Mouse (Mus musculus): ENCODE measurements at regions not wholly inside any gene's neighbourhood (a gene's known extent, or its start where the extent isn't known, plus 50 kb on each side); places are given as distances from the start of the nearest gene placed in this dataset.
A peak's percentile ranks its signal among the peaks of the same experiment; 100 is the strongest.

DNA sequence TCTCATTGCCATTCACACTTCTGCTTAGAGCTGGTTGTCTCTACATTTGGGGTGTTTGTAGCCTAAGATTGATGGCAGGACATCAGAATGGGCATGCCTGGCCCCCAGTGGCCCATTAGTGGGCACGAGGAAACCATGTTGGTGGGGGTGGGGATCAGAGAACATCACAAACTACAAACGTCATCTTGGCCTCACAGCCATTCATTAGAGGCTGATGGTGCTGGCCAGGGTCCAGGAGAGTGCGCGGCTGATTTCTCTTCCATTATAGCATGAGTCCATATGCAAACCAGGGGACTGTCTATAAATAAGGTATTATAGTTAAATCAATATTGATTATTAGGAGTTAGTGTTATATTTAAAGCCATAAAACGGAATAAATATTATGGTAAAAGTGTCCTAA is 67.9 kb downstream of the 3100002H09Rik start:
- no peak for DNase-seq (ENCODE audit: low read depth, low spot score)

DNA sequence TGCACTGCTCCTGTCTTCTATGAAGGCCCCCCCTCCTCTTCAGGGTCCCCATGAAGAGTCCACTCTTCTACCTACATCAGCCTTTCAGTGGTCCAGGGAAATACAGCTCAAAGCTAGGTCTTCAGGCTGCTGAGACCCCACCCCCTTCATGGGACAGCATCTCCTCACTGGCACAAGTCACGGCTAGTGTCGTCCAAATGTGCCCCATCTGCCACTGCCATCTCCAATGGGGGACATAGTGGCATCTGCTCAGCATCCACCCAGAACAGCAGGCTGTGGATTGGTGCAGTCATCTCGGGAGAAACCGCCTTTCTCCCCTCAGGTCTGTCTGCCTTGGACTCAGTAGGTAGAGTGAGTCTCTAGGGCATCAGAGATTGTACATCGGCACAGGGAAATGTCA is 72.1 kb downstream of the 3100002H09Rik start:
- no peak for DNase-seq (ENCODE audit: low read depth, low spot score)

DNA sequence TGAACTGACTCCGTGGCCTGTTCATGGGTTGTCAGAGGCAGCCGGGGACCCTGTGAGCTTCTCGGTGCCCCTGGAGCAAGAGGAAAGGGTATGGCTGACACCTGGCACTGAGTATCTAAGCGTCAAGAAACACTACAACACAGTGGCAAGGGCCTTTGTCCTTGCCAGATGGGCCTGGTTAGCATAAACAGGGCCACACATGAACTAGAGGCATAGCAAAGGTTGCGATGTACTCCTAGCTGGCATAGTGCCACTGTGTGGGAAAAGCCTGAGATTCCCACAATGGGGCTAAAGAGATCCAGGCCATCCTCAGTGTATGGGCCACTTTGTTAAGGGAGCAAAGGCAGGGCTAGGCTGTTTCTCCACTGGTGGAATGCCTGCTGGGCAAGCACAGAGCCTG is 72.9 kb downstream of the 3100002H09Rik start:
- DNase-seq (ENCODE audit: low read depth, low spot score): no peak

DNA sequence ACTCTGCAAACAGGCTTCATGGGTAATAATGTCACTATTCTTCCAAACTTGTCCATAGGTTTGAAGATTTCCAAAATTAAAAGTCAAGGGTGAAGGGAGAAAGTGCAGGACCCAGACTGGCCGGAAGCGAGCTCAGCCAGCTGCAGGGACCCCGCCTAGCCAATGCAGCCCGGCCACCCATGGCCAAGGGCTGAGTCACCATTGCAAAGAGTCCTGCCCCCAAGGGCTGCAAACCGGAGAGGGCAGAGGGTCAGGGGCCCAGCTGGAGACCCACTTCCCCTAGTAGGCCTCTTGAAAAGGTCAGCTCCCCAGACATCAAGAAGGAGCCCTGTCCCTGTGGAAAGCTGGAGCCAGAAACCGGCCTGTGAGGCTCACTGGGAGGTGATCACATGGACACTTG is 77.0 kb downstream of the 3100002H09Rik start:
- no peak for DNase-seq (ENCODE audit: low read depth, low spot score)

DNA sequence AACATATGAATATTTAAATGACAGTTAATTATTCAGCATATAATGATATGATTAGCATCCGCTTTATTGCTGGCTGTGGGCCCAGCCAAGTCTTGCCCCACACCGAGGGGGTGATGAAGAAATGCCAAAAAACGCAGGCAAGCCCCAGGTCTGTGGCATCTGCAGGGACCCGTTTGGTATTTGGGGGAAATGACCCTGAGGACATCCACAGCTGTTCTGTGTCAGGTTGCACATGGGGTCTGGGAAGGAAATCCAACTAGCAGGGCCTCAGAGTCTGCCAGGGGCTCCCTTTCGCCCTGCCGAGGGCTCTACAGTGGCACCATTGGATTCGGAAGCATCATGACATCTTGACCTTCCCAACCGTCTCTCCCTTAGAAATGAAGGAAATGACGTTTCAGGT is 80.0 kb downstream of the 3100002H09Rik start:
- DNase-seq (ENCODE audit: low read depth, low spot score): no peak

DNA sequence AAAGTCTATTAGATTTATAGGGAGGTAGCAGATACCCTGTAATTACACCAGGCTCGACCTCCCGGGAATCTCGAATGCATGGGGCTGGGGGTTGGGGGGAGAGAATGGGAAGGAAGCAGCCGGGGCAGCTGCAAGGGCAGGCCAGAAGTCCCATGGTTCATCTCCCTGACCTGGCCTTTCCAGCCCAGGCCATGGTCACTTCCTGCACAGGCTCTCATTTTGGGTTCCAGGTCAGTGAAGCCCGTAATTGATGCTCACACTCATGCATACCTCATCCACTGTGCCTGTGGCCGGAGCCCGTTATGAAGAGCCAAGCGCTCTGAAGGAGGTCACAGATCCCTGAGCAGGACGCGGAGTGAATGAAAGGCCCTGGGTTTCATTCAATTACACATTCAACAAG is 83.8 kb downstream of the 3100002H09Rik start:
- DNase-seq (ENCODE audit: low read depth, low spot score): no peak

DNA sequence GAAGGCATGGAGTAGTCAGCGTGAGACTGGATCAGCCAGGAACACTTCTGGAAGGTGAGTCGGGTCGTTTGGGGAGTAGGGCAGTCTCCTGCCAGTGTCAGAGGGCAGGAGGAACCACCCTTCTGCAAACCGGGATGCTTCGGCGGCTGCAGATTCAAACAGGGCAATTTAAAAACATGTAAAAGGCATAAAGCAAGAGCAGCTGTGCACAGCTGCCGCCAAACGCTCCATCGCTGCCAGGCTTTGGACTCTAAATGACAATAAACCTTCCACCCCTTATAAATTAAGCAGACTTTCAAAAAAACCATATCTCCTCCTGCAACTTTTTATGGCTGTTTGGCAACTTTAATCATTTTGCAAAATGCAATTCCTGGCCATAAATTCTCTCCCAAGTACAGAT is 84.2 kb downstream of the 3100002H09Rik start:
- no peak for DNase-seq (ENCODE audit: low read depth, low spot score)

DNA sequence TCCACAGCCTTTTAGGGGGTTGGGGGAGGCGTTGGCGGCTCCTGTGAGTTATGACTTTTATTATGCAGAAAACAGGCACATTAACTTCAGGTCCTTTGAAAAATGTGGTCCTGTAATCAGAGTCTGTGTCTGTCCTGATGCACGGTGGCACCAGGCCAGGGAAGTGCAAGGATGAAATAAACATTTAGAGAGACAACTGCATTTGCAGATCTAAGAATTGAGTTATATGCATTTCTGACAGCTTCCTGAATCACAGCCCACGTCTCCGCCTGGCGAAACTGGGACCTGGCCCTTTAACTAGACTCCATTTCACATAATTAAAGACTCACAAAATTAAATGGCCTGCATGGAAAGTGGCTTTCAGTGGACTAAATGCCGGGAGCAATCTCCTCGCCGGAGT is 90.3 kb downstream of the 3100002H09Rik start:
- no peak for DNase-seq (ENCODE audit: low read depth, low spot score)

DNA sequence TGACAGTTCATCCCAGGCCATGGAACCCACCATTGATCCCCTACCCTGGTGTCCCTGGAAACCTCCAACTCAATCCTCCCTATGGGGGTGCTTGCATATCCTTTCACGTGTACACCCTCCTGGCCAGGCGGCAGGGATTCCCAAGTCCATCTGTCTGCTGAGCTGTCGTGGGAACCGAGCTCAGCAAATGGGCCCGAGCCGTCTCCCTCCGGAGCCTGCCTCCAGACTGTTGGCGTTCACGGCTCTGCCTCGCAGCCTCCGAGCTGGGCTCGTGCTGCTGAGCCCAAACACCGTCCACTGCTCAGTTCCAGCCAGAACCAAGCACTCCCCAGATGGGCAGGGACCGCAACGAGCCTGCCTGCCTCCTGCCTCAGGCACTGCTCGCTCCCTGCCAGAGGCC is 98.8 kb downstream of the 3100002H09Rik start:
- no peak for DNase-seq (ENCODE audit: low read depth, low spot score)

DNA sequence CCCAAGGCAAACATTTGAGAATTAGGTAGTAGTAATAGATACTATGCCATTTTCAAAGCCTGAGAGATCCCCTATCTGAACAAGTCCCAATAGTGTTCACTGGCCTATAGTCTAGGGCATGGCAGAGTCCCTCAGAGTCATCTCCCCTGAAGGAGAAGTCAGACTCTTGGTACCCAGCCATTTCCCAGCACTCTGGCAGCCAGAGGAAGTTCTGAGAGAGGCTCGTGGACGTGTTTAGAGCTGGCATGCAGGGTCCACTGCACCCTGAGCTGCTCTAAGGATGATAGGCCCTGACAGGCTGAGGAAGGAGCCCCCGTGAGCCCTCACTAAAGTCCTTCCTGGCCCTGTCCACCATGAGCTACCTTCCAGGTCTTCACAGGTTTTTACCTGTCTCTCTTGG is 99.8 kb downstream of the 3100002H09Rik start:
- DNase-seq (ENCODE audit: low read depth, low spot score): no peak

DNA sequence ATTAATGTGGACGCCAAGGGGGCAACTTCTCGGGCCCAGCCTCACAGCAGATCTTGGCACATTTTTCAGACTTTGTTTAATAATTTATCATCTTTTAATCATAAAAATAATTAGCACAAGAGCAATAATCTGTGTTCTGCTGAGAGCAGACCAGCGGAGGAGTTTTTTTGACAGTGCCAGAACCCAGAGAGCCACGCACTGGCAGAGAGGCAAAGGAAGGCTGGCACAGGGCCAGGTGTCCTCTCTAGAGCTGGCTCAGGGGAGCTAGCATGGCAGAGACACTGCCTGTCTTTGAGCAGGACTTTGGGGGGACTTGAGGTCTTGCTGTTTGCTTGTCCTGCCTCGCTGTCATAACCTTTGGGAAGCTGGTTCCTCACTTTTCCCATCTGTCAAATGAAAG is 100.9 kb downstream of the 3100002H09Rik start:
- no peak for DNase-seq (ENCODE audit: low read depth, low spot score)

DNA sequence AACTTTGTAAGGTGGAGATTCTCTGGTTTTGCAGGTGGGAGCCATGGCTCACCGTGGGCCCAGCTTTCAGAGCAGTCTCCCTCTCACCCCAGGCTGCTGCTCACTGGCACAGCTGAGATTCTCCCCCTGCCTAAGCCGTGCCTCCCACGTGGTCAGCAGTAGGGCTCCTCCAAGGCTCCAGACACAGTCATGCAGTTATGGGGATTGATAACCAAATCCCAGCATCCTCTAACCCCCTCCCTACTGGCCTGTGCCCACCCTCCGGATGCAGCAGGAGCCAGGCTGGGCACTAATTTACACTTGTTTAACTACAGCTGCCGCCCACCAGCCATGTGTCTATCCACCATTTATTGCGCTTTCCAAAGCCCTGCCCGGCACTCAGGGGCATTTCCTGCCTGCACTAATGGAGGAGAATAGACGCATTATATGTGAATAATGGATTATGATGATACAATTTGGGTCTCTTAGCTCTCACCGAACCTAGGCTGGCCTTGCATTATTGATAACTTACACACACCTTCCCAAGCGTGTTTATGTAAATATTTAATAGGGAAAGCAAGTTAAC is 104.4 kb downstream of the 3100002H09Rik start:
- no peak for DNase-seq (ENCODE audit: low read depth, low spot score)

DNA sequence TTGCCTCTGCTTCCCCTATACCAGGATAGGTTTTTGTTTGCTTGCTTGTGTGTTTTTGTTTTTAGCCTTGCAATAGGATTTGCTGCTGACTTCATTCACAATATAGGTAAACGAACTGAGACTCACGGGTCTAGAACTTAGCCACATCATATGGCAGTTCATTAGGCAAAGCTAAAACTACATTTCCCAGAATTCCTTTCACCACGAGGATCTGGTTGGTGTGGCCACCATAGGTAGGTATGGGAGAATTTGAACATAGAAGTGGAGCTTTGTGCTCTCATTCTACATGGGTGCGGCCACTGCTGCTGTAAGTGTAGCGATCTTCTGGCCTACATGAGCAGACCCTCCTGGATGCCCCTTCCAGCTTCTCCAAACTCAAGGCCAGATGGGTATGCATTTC is 108.8 kb downstream of the 3100002H09Rik start:
- DNase-seq (ENCODE audit: low read depth, low spot score): peak; percentile 42

DNA sequence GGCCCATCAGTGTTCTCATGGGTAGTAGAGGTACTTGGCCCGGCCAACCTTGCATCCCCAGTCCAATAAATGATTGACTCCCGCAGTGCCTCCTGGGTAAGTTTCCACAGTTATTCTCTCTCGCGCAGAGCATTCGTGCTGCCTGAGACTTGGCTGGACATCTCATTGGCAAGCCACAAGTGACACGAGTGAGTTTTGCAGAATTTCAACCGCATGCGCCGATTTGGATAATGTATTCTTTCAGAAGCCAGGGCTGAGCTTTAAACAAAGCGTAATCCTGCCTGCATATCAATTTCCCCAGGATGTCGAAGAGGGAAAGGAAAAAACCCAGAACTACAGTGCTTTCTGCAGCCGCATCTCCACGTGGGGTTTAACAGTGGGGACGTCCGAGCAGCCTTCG is 112.6 kb downstream of the 3100002H09Rik start:
- DNase-seq (ENCODE audit: low read depth, low spot score): peak; percentile 26

DNA sequence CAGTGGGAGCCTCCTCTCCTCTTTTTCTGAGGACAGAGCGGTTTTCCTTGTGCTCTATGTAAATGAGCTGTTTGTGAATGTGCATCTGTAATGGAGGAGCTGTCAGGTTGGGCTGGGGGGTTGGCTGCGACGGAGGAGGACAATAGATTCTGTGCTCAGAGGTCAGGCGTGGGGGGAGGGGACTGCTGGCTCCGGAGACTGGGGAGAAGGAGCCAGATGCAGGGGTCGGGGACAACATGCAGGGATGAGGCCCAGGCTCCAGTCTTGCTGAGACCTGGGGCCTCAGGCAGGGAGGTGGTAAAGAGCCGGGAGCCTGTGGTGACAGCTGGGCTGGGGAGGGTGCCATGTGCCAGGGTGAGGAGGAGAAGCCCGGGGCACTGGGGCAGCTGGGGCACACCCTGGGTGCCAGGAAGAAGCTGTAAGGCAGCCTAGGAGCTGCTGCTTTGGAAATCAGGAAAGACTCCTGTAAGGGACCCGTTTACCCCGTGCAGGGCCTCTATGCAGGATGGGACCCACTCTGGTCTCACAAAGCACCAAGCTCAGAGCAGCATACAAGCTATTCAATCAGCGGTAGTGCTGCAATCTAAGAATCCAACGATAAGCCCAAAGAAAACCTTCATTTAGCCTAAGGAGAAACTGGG is 124.5 kb downstream of the 3100002H09Rik start:
- DNase-seq (ENCODE audit: low read depth, low spot score): peak; percentile 94

DNA sequence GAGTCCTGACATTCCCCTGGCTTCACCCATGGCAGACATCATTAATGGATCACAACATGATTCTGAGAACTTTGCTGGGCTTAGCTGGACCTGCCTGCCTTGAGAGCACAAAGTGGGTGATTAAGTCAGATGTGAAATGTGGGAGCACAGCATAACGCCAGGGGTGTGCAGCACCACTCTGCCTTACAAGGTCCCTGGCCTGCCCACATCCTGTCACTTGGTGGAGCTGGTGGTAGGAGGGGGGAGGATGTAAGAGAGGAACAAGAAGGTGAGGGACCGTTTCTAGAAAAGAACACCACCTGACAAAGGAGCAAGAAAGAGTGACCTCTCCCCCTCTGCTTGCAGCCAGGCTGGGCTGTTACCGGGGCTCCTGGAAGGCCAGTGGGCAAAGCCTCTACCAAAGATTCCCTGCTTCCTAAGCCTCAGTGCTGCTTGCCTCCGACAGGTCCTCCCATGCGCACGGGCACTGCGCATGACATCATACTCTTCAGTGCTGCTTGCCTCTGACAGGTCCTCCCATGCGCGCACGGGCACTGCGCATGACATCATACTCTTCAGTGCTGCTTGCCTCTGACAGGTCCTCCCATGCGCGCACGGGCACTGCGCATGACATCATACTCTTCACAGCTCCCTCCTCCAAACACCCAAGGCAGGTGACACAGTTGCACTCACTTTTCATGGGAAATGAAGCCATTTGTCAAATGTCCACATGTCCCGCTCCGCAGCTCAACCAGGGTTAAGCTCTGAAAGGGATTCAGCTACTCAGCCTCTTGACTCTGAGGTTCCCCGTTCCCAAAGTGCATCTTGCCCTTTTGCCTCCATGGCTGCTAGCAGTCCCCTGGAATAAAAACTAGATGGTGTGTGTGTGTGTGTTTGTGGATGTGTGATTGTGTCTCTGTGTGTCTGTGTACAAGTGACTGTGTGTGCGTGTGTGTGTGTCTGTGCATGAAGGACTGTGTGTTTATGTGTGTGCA is 125.7 kb downstream of the 3100002H09Rik start:
- DNase-seq (ENCODE audit: low read depth, low spot score): peak; percentile 32

DNA sequence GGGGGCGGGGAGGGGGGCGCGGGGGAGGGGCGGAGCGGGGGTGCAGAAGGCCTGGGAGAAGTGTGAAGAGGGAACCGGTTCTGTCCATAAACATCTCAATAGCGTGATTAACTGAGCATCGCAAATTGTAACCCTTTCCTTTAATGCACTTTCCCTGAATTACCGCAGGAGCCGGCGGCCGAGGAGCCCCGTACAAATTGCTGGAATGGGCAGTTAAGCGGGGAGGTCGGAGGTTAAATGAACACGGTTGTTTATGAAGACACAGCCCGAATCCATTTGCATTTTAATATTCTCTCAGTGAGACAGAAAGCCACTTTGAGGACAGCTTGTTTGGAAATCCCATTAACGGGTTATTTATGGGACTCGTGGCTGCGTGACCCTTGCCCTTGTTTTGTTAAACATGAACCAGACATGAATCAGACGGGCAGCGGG is 132.7 kb downstream of the 3100002H09Rik start:
- no peak for DNase-seq (ENCODE audit: low read depth, low spot score)

DNA sequence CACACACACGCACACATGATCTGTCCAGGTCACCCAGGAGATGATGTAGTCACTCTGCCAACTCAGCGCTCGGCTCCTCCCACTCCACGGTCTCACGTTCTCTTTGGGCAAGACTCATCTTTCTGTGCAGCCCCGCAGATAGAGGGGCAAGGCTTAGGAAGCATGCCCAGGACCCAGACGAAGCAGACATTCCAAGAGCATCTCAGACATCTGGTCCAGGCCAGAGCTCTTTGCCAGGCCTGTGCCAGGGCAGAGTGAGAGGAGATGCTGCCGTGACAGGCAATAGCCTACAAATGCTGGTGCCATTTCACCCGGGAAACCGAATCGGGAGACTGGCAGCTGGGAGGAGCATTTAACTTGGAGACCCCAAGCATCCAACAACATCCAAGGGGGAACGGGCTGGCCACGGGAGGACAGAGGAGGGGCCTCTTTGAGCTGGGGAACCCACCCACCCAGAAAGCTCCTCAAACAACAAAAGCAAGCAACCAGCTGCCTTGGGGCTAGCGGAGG is 133.2 kb downstream of the 3100002H09Rik start:
- no peak for DNase-seq (ENCODE audit: low read depth, low spot score)

DNA sequence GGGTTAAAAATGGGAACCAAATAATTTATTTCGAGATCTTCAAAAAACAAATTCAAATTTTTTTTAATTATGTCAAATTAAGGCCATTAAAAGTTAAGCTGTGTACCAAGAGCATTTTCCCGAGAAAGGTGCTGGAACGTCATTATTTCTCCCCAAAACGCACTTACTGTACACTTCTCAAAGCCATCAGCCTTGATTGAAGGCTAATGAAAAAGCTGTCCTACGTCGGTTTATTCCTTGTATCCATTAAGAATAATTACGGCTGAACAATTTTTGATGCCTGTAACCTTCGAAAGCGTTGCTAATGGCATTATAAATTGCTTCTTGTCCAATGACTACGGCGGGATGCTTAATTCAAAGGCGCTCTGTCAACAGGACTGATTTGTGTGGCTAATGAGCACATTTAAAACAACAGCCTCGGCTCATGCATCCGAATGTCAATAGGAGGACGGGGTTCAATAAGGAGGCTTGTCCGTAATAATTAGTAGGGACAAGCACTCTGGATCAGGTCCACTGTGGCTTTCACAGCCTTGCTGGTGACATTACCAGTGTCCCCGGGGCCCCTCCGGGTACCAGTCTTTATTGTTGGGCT is 145.3 kb downstream of the 3100002H09Rik start:
- no peak for DNase-seq (ENCODE audit: low read depth, low spot score)

DNA sequence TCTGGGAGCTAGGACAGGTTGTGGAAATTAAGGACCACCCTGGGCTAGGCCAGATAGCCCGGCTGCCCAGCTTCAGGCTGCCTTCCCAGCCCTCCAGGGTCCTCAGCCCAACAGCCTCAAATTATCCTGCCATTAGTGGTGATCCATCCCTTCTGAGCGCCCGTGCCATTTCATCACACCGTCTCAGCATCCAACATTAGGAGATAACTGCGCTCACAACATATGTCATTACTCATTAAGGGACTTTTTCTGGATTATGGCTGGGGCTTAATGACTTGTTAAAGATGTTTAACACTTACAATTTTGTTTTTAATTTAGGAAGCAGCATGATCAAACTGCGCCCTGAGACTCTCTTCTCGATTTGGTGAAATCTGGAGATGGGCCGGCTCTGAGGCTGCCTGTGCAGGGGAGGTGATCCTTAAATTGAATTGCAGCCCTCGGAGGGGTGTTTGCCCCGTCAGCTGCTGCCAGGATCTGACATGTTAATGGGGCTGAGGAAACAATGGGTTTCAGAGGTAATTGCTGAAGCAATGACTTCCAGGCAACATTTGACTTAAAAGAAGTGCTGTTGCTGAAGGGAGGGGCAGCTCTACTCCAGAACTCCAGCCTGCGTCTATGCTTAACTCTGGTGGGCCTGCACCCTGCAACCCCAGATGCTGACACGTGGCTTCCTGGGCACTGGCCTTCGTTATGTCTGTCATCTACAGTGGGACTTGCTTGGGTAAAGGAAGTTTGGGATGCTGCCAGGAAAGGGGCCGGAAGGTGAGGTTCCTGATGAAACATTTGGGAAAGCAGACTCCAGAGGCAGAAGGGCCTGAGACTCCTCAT is 154.9 kb downstream of the 3100002H09Rik start:
- DNase-seq (ENCODE audit: low read depth, low spot score): no peak

DNA sequence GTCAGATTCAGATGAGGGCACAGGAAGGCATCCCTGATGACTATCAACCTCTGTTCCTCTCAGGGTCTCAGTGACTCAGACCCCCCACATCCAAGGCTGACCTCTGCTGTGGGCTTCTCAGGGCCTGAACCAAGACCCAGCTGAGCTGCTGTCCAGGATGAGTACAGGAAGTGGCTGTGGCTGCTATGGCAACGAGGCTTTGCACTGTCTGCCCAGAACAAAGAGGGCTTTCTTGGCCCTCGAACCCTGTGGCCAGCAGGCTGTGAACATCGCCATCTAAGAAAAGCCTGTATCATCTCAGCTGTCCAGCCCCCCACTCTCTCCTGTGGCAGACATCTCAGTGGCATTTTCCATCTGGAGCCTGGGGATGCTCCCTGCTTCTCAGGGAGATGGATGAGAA is 159.5 kb downstream of the 3100002H09Rik start:
- no peak for DNase-seq (ENCODE audit: low read depth, low spot score)

All from ES-CJ7 (cell line).